Mouse (Mus musculus): ENCODE results near the gene Ankrd7.

- TF ChIP-seq POLR2A (IDR thresholded peaks at IDR 0.05; ENCODE audit: insufficient read depth, low read length) (no peak), CTCF (IDR thresholded peaks at IDR 0.05; ENCODE audit: low read depth, low read length) (no peak), EP300 (IDR thresholded peaks at IDR 0.05; ENCODE audit: insufficient read depth, low read depth, low read length) (no peak)
Observed at GRCm38 (mm10) chr6:18855323-18855722, 10.8 kb upstream of the Ankrd7 start.
